Mouse (Mus musculus) MEL (cell line): ENCODE results near the gene Ndufv1.

ENCODE experiments used
- CHD2 ChIP-seq: IDR thresholded peaks from 2 replicates; pipeline ENCODE4 v1.6.1; 2011; ENCODE audit warnings: low read length, improper control_type of control experiment
- CTCF ChIP-seq, 3 experiments: IDR thresholded peaks in 2 of 3; conservative IDR thresholded peaks in 1 of 3; 2 replicates each; pipeline ENCODE4 v1.5.1; 2011 to 2012; ENCODE audit warnings: low read length in 3 of 3, low read depth in 2 of 3, mild to moderate bottlenecking in 2 of 3, improper control_type of control experiment in 1 of 3, inconsistent platforms in 1 of 3, mixed read lengths in 1 of 3, moderate library complexity in 1 of 3; ENCODE audit not compliant: control insufficient read depth in 1 of 3, insufficient read depth in 1 of 3, poor library complexity in 1 of 3, severe bottlenecking in 1 of 3
- EP300 ChIP-seq, 2 experiments: IDR thresholded peaks; 2 replicates each; pipeline ENCODE4 v1.6.1; 2011; ENCODE audit warnings: improper control_type of control experiment in 2 of 2, low read length in 2 of 2, low read depth in 1 of 2, mild to moderate bottlenecking in 1 of 2
- HCFC1 ChIP-seq: IDR thresholded peaks from 2 replicates; pipeline ENCODE4 v1.6.1; 2012; ENCODE audit warnings: low read depth, mild to moderate bottlenecking, inconsistent platforms, low read length, improper control_type of control experiment, moderate library complexity
- MAX ChIP-seq: IDR thresholded peaks from 2 replicates; pipeline ENCODE4 v1.6.1; 2011; ENCODE audit warnings: low read length, improper control_type of control experiment
- NELFE ChIP-seq: IDR thresholded peaks from 2 replicates; pipeline ENCODE4 v1.6.1; 2011; ENCODE audit warnings: low read depth, low read length, improper control_type of control experiment
- POLR2A ChIP-seq, 2 experiments: IDR thresholded peaks; 2 replicates each; pipeline ENCODE4 v1.6.1; 2011 to 2012; ENCODE audit warnings: low read length in 2 of 2, mild to moderate bottlenecking in 2 of 2, control low read depth in 1 of 2, improper control_type of control experiment in 1 of 2, low read depth in 1 of 2, moderate library complexity in 1 of 2; ENCODE audit not compliant: control insufficient read depth in 1 of 2, insufficient read depth in 1 of 2, poor library complexity in 1 of 2
- POLR2AphosphoS2 ChIP-seq: IDR thresholded peaks from 2 replicates; pipeline ENCODE4 v1.6.1; 2011; ENCODE audit warnings: low read length, improper control_type of control experiment
- RAD21 ChIP-seq: IDR thresholded peaks from 2 replicates; pipeline ENCODE4 v1.6.1; 2011; ENCODE audit warnings: mild to moderate bottlenecking, low read depth, low read length, improper control_type of control experiment
- RCOR1 ChIP-seq: IDR thresholded peaks from 2 replicates; pipeline ENCODE4 v1.6.1; 2012; ENCODE audit warnings: low read depth, mild to moderate bottlenecking, inconsistent platforms, low read length, improper control_type of control experiment
- SIN3A ChIP-seq: IDR thresholded peaks from 2 replicates; pipeline ENCODE4 v1.6.1; 2012; ENCODE audit warnings: low read length, improper control_type of control experiment, inconsistent platforms
- SMC3 ChIP-seq: IDR thresholded peaks from 2 replicates; pipeline ENCODE4 v1.6.1; 2011; ENCODE audit warnings: low read depth, low read length, improper control_type of control experiment
- UBTF ChIP-seq: IDR thresholded peaks from 2 replicates; pipeline ENCODE4 v1.6.1; 2012; ENCODE audit warnings: low read depth, mild to moderate bottlenecking, inconsistent platforms, low read length, improper control_type of control experiment, moderate library complexity, borderline replicate concordance; ENCODE audit not compliant: insufficient read depth
- USF1 ChIP-seq: IDR thresholded peaks from 2 replicates; pipeline ENCODE4 v1.6.1; 2014; ENCODE audit warnings: low read depth, mild to moderate bottlenecking, inconsistent platforms, low read length, improper control_type of control experiment, moderate library complexity

DNA sequence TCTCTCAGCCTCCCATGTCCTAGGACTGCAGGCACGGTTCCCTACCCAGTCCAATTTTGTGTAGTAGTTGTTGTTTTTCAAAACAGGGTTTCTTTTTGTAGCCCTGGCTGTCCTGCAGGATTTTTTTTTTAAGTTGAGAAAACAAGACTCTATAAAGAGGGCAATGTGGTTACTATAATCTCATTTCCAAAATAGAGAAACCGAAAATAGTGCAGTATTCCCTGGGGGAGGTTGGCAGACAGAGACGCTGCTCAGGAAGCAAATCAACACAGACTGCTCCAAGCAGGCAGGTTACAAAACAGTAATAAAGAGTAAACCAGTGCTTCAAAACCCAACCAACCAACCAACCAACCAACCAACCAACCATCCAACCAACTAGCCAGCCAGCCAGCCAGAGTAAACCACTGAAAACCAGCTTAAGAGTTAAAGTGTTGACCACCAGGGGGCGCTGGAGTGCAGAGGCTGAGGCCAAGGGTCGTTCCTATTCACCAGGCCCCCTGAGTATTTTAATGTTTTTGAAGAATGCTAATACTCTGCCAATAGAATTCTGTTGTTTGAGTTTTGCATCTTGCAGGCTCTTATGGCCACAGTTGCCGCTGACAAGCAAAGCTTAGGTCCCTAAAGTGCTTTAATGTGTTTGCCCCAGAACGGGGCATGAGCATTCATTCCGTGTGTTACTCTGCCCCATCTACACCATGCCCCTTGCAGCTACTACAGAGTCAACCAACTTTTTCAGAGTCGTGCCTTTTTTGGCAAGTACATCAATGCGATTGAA is 39.3 kb upstream of the Ndufv1 start:
- TF ChIP-seq NELFE: no peak
- TF ChIP-seq UBTF: no peak
- no peak for TF ChIP-seq POLR2AphosphoS2
- no peak for TF ChIP-seq SIN3A
- peak; percentile 61 for TF ChIP-seq RAD21
- TF ChIP-seq SMC3: peak; percentile 88
- no peak for TF ChIP-seq RCOR1
- no peak for TF ChIP-seq USF1
- no peak for TF ChIP-seq MAX
- peak; percentile 78 to 90 (median 82) for TF ChIP-seq CTCF (IDR thresholded peaks at IDR 0.05 in 2 of 3, conservative IDR thresholded peaks at IDR 0.05 in 1 of 3; ENCODE audit: control insufficient read depth in 1 of 3, insufficient read depth in 1 of 3, low read depth in 2 of 3, low read length in 3 of 3, poor library complexity in 1 of 3, severe bottlenecking in 1 of 3)
- no peak for TF ChIP-seq EP300 (IDR thresholded peaks at IDR 0.05; ENCODE audit: low read depth in 1 of 2, low read length in 2 of 2)
- no peak for TF ChIP-seq POLR2A (IDR thresholded peaks at IDR 0.05; ENCODE audit: control insufficient read depth in 1 of 2, insufficient read depth in 1 of 2, low read depth in 1 of 2, low read length in 2 of 2, poor library complexity in 1 of 2)
- TF ChIP-seq CHD2: no peak
- TF ChIP-seq HCFC1: no peak
